Mouse (Mus musculus): Measurements from ENCODE around the gene AI593442. TPM values are rescaled to one million over a fixed set of nuclear protein-coding genes. Genes with fewer than 3 reads are reported as not detected.

The AI593442 gene
- 4.2 and 4.4 TPM in 2 replicates for polyA plus RNA-seq (2015; fragmentation: Nextera tagmentation; extraction: Ambion mirVana)

DNA sequence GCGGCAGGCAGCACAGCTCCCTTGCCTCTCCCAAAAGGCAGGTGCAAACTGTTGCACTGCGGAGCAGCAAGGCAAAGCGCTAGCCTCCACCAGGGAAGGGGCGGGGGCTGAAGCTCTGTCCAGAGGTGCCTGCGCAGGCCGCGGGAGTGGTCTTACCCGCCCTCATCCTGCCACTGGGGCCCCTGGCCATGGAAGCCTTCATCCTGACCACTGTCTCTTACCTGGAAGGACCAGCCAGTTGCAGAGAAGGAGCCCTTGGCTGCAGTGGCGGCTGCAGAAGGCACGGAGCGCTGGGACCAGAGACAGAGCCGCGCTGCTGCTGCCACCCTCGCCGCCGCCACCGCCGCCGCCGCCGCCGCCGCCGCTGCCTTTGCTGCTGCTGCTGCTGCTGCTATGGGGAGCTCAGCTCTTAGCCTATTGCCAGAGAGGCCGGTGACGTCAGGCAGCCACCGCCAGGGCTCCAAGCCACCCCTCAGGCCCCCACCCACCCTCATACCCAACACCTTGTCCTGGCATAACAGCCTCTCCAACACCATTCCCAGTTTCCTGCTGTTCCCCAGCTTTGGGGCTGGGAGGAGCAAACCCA lies at the start of gene AI593442:
AI593442 (minus strand) TSS at position 419 of the 586 bp plus-strand sequence.
- Histone ChIP-seq H3K27me3 (peaks cover 52% of the 10 kb centered on the region), H3K4me2 (peak within 1 kb of the TSS; percentile 76), H3K4me3 (peak within 1 kb of the TSS; percentile 45), H3K36me3 (no peaks in the 10 kb centered on the region), H3K4me1 (peaks cover 19% of the 10 kb centered on the region), H3K27ac (no peak within 1 kb of the TSS), H3K9me3 (no peaks in the 10 kb centered on the region), H3K9ac (peak within 1 kb of the TSS; percentile 24; the same call in 1 of the 2 replicates)
- ATAC-seq (ENCODE audit: insufficient number of reproducible peaks, low FRiP score, low TSS enrichment, low read depth): no peak
- WGBS: under 1% methylated on average over 27 of the region's 27 CpGs

GRCm38 (mm10) chr9:52728806-52729205 lies 49.2 kb upstream of the AI593442 start:
- Histone ChIP-seq H3K27ac (no peak overlapping the region), H3K9ac (no peak overlapping the region), H3K4me1 (no peaks in the 10 kb centered on the region), H3K36me3 (no peaks in the 10 kb centered on the region), H3K27me3 (no peaks in the 10 kb centered on the region), H3K4me3 (no peak overlapping the region), H3K9me3 (no peaks in the 10 kb centered on the region), H3K4me2 (no peak overlapping the region)
- WGBS: 88% methylated on average over 5 of the region's 5 CpGs
- ATAC-seq (ENCODE audit: insufficient number of reproducible peaks, low FRiP score, low TSS enrichment, low read depth): no peak

- no peak overlapping the region for H3K4me3 ChIP-seq
- H3K4me1 ChIP-seq: no peaks in the 10 kb centered on the region
- no peak overlapping the region for H3K9ac ChIP-seq
- 89% methylated on average over 1 of the region's 1 CpGs for WGBS
- no peak overlapping the region for H3K4me2 ChIP-seq
- H3K36me3 ChIP-seq: no peaks in the 10 kb centered on the region
- no peak overlapping the region for H3K27ac ChIP-seq
- no peak for ATAC-seq (ENCODE audit: insufficient number of reproducible peaks, low FRiP score, low TSS enrichment, low read depth)
- no peaks in the 10 kb centered on the region for H3K27me3 ChIP-seq
- no peaks in the 10 kb centered on the region for H3K9me3 ChIP-seq
Observed at GRCm38 (mm10) chr9:52722626-52723025, 43.0 kb upstream of the AI593442 start.

GRCm38 (mm10) chr9:52719562-52719961 lies 40.0 kb upstream of the AI593442 start:
- H3K4me3 ChIP-seq: no peak overlapping the region
- no peak overlapping the region for H3K4me2 ChIP-seq
- H3K27me3 ChIP-seq: no peaks in the 10 kb centered on the region
- 44% methylated on average over 2 of the region's 2 CpGs for WGBS
- H3K27ac ChIP-seq: no peak overlapping the region
- no peaks in the 10 kb centered on the region for H3K4me1 ChIP-seq
- no peak for ATAC-seq (ENCODE audit: insufficient number of reproducible peaks, low FRiP score, low TSS enrichment, low read depth)
- H3K9ac ChIP-seq: no peak overlapping the region
- H3K9me3 ChIP-seq: no peaks in the 10 kb centered on the region
- no peaks in the 10 kb centered on the region for H3K36me3 ChIP-seq

GRCm38 (mm10) chr9:52680036-52680435 lies 456 bp upstream of the AI593442 start:
- no peaks in the 10 kb centered on the region for H3K9me3 ChIP-seq
- no peak overlapping the region for H3K4me3 ChIP-seq
- WGBS: 65% methylated on average over 5 of the region's 5 CpGs
- peaks cover 52% of the 10 kb centered on the region for H3K27me3 ChIP-seq
- H3K36me3 ChIP-seq: no peaks in the 10 kb centered on the region
- peaks cover 19% of the 10 kb centered on the region for H3K4me1 ChIP-seq
- ATAC-seq (ENCODE audit: insufficient number of reproducible peaks, low FRiP score, low TSS enrichment, low read depth): no peak
- H3K9ac ChIP-seq: no peak overlapping the region
- H3K4me2 ChIP-seq: no peak overlapping the region
- H3K27ac ChIP-seq: no peak overlapping the region

DNA sequence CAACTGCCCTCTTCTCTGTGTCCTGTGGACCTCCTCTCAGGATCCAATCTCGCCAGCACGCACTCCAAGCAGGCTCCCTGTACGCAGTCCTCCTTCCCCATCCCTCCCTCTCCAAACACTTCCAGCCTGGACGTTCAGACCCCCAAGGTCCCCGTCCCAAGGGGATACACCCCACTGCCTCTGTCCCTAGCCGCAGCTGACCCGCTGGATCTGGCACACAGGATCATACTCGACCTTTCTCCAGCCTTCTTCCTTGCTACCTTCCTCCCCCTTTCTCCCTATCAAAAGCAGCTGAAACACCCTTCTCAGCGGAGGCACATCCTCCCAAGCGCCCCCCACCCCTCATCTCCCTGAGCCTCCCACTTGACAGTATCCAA lies 753 bp downstream of the AI593442 start:
- peaks cover 52% of the 10 kb centered on the region for H3K27me3 ChIP-seq
- H3K4me2 ChIP-seq: peak overlapping the region; percentile 76
- H3K36me3 ChIP-seq: no peaks in the 10 kb centered on the region
- WGBS: under 1% methylated on average over 10 of the region's 10 CpGs
- peaks cover 19% of the 10 kb centered on the region for H3K4me1 ChIP-seq
- ATAC-seq (ENCODE audit: insufficient number of reproducible peaks, low FRiP score, low TSS enrichment, low read depth): 0 out of 2 replicates have a peak, but pooled peaks have one; percentile 4
- H3K27ac ChIP-seq: no peak overlapping the region
- H3K4me3 ChIP-seq: peak overlapping the region; percentile 45
- H3K9ac ChIP-seq: no peak overlapping the region
- no peaks in the 10 kb centered on the region for H3K9me3 ChIP-seq

DNA sequence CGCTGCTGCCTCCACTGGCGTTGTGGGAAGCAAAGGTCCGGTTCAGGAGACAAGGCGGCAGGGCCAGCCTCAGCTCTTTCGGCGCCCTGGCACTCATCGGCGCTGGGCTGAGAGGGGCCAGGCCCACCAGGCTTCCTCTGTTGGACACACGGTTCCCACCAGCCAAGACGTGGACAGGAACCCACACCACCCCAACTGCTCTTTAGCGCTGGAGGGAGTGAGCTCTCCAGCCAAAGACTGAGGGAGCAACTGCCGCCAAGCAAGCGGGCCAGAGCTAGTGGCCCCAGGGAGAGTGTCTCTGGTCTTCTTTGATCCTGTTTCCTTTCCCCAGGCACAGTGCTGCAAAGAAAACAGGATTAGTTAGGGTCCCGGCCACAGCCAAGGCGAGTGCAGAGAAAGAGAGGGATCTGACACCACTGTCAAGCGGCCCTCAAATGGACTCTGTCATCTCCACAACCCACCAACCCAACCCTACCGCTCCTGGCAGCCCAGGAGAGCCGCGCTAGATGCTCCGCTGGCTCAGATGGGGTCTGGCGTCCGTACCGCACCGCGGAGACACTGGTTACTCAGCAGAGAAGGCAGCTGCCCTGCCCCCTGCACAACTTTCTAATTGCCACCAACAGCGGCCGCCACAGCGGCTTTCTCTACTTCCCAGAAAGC lies 1.3 kb downstream of the AI593442 start:
- 2% methylated on average over 28 of the region's 28 CpGs for WGBS
- H3K4me3 ChIP-seq: peak overlapping the region; percentile 45
- peak overlapping the region; percentile 76 for H3K4me2 ChIP-seq
- H3K9me3 ChIP-seq: no peaks in the 10 kb centered on the region
- H3K4me1 ChIP-seq: peaks cover 19% of the 10 kb centered on the region
- 0 out of 2 replicates have a peak, but pooled peaks have one; percentile 4 for ATAC-seq (ENCODE audit: insufficient number of reproducible peaks, low FRiP score, low TSS enrichment, low read depth)
- H3K9ac ChIP-seq: no peak overlapping the region
- peaks cover 52% of the 10 kb centered on the region for H3K27me3 ChIP-seq
- H3K36me3 ChIP-seq: no peaks in the 10 kb centered on the region
- H3K27ac ChIP-seq: no peak overlapping the region

DNA sequence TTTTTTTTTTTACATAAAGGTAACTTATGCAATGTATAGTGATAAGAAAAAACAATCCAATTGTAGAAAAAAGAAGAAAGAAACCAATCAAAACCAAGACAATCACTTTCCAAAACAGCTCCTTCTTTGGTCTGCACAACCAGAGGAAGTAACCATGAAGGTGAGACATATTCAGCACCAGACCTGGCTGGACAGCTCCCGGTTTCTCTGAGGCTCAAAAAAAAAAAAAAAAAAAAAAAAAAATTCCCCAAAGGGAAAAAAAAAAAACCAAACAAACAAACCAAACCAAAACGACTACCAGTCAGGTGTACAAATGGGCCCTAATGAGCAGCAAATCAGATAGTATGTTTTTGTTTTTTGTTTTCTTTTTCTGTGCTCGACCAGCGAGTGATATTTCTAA lies 3.0 kb downstream of the AI593442 start:
- peaks cover 19% of the 10 kb centered on the region for H3K4me1 ChIP-seq
- H3K4me3 ChIP-seq: no peak overlapping the region
- no peak overlapping the region for H3K9ac ChIP-seq
- H3K4me2 ChIP-seq: no peak overlapping the region
- no peaks in the 10 kb centered on the region for H3K36me3 ChIP-seq
- no peak for ATAC-seq (ENCODE audit: insufficient number of reproducible peaks, low FRiP score, low TSS enrichment, low read depth)
- H3K27ac ChIP-seq: no peak overlapping the region
- H3K9me3 ChIP-seq: no peaks in the 10 kb centered on the region
- H3K27me3 ChIP-seq: peaks cover 49% of the 10 kb centered on the region
- whole genome bisulfite sequencing: 15% methylated on average over 4 of the region's 4 CpGs

DNA sequence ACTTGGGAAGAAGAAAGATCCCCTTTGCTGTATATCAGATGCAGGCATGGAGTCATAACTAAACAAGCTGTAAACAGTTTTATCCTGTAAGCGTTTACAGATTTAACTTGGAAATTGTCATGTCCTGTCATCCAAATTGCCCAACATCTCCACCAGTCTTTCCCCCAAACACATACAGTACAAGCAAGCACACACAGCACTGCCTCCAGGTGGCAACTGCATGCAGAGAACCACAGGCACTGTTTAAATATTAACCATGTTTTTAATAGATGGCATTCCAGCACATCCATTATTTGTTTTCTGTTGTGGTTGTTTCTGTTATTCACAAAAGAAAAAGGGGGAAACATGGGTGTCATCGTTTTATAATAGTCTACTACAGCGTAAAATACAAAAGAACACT lies 3.6 kb downstream of the AI593442 start:
- WGBS: 59% methylated on average over 3 of the region's 3 CpGs
- no peak overlapping the region for H3K27ac ChIP-seq

GRCm38 (mm10) chr9:52661422-52661821 lies 18.2 kb downstream of the AI593442 start:
- 75% methylated on average over 3 of the region's 3 CpGs for WGBS
- H3K27me3 ChIP-seq: no peaks in the 10 kb centered on the region
- no peak overlapping the region for H3K4me2 ChIP-seq
- H3K27ac ChIP-seq: no peak overlapping the region
- H3K4me3 ChIP-seq: no peak overlapping the region
- H3K9ac ChIP-seq: no peak overlapping the region
- no peaks in the 10 kb centered on the region for H3K4me1 ChIP-seq
- no peak for ATAC-seq (ENCODE audit: insufficient number of reproducible peaks, low FRiP score, low TSS enrichment, low read depth)
- no peaks in the 10 kb centered on the region for H3K9me3 ChIP-seq
- no peaks in the 10 kb centered on the region for H3K36me3 ChIP-seq

More for the DNA sequence above, 3.6 kb downstream of the AI593442 start:
- H3K4me3 ChIP-seq: no peak overlapping the region
- H3K9ac ChIP-seq: no peak overlapping the region
- no peak overlapping the region for H3K4me2 ChIP-seq
- H3K36me3 ChIP-seq: no peaks in the 10 kb centered on the region
- peaks cover 42% of the 10 kb centered on the region for H3K27me3 ChIP-seq
- ATAC-seq (ENCODE audit: insufficient number of reproducible peaks, low FRiP score, low TSS enrichment, low read depth): no peak
- peaks cover 19% of the 10 kb centered on the region for H3K4me1 ChIP-seq
- no peaks in the 10 kb centered on the region for H3K9me3 ChIP-seq

DNA sequence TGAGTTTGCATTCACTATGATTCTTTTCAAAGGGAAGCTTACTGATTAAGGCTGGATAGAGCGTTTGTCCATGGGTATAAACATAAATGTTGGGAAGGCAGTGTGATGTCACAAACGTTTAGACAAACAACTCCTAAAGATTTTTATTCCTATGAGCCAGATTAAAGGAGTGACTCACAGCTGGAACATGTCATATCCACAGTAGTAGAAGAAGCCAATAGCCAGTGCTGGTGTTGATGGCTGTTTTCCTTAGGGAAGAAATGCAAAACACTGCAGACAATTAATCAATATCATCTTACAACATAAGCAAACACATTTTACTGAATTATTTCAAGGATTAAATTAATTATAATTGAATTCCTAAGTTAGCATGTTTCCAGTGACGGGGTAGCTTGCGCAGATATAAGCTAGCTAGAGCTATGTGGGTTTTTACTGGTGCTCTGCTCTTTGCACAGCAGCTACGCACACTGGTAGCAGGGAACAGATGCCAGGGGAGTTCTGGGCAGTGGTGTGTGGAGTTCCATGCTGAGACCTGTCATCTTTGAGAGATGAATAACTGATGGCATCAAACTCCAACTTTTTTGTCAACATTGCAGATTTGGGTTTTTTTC lies 29.1 kb downstream of the AI593442 start:
- Histone ChIP-seq H3K4me2 (no peak overlapping the region), H3K9me3 (no peaks in the 10 kb centered on the region), H3K4me1 (no peaks in the 10 kb centered on the region), H3K9ac (no peak overlapping the region), H3K27ac (no peak overlapping the region), H3K4me3 (no peak overlapping the region), H3K36me3 (no peaks in the 10 kb centered on the region), H3K27me3 (no peaks in the 10 kb centered on the region)
- no peak for ATAC-seq (ENCODE audit: insufficient number of reproducible peaks, low FRiP score, low TSS enrichment, low read depth)
- WGBS: 75% methylated on average over 5 of the region's 5 CpGs

GRCm38 (mm10) chr9:52645312-52645711 lies 34.3 kb downstream of the AI593442 start:
- WGBS: 76% methylated on average over 2 of the region's 2 CpGs
- H3K4me2 ChIP-seq: no peak overlapping the region
- ATAC-seq (ENCODE audit: insufficient number of reproducible peaks, low FRiP score, low TSS enrichment, low read depth): no peak
- no peaks in the 10 kb centered on the region for H3K27me3 ChIP-seq
- H3K27ac ChIP-seq: no peak overlapping the region
- no peak overlapping the region for H3K9ac ChIP-seq
- no peaks in the 10 kb centered on the region for H3K4me1 ChIP-seq
- H3K9me3 ChIP-seq: no peaks in the 10 kb centered on the region
- H3K4me3 ChIP-seq: no peak overlapping the region
- no peaks in the 10 kb centered on the region for H3K36me3 ChIP-seq
